Mouse (Mus musculus): ENCODE measurements around the gene Mapk1.

Mapk1 gene

GRCm38 (mm10) chr16:17015853-17016230 is 32.7 kb downstream of the Mapk1 start:
- DNase-seq (ENCODE audit: low spot score in 2 of 2) = no peak

DNA sequence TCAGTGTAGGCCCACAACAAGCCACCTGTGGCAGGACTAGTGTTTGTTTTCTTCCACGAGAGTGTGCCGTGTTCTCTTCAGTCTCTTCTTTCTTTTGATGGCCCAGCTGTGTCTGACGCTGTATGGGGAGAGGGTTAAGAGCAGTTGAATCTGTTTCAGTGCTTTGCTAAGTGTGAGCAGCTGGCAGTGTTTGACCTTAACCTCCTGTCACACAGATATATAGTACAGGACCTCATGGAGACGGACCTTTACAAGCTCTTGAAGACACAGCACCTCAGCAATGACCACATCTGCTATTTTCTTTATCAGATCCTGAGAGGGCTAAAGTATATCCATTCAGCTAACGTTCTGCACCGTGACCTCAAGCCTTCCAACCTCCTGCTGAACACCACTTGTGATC is 34.9 kb downstream of the Mapk1 start:
- DNase-seq (ENCODE audit: low spot score in 2 of 2) = no peak

DNA sequence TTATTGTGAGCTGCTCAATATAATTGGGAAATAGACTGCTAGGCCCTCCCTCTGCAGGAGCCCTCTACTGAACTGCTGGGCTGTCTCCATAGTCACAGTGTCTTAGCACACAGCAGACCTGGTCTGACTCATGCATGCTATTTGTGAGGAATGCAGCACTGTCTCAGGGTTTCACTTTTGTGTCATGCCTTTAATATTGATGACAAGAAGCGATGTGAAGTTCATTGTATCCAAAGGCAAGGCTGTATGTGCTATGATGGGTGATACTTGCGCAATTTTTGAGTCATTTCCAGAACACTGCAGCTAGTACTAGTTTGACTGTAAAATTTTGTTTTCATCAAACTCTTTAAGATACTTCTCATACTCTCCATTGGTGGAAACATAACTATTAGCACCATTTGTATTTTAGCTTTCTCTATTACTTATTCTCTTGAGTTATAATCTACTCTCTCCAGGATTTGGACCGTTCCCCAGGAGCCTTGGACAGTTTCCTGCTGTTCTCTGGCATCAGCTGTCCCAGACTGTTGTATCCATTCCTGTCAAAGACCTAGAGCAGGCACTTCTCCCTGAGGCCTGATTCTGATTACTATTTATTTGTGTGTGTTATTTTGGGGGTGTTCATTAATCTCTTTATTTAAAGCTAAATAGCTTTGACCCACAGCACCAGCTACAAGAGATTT is 41.4 kb downstream of the Mapk1 start:
- DNase-seq (ENCODE audit: low spot score in 2 of 2) = no peak

DNA sequence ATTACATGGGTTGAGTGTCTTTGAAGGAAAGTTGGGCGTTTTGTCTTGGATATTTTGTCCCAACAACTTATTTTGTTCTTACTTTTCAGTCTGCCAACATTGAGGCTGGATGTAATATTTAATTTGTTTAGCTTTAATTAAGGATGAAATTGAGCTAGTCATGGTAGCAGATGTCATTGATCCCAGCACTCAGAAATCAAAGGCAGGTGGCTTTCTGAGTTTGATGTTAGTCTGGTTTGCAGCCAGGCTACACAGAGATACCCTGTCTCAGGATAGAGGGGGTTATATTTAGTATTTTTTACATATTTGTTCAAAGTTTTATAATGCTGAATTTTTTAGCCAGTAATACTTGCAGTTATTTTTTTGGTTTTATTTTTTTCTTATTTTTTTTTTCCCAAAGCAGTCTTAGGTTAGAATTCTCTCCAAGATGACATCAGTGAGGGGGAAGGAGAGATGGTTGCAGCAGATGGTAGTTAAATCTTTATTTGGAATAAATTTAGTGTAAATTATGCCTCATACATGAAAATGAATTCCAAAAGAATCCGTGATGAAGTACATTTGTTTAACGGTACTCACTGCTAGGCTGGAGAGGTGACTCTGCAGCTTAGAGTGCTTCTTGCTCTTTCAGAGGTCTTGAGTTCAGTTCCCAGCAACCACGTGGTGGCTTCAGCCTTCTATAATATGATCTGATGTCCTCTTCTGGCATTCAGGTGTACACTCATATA is 47.0 kb downstream of the Mapk1 start:
- no peak for DNase-seq (ENCODE audit: low spot score in 2 of 2)

- no peak for DNase-seq (ENCODE audit: low spot score in 2 of 2)
Observed at GRCm38 (mm10) chr16:17033754-17034153, 50.6 kb downstream of the Mapk1 start.

DNA sequence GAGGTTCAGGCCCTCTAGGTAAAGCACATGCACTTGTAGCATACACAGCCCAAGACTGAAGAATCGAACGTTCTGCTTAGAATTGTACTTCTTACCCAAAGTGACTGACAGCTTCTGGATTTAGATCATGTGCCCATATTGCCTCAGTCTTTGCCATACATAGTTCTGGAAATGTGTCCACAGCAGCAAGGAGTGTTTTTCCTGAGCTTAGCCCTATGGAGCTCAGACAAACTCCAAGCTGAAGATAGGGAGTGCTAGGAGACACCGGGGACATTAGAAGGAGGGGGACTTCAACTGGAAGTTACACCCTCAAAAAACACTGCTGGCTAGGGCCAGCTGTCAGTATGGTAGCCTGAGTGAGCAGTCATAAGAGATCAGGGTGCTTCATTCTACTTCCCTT is 57.5 kb downstream of the Mapk1 start:
- DNase-seq (ENCODE audit: low spot score in 2 of 2) = no peak

DNA sequence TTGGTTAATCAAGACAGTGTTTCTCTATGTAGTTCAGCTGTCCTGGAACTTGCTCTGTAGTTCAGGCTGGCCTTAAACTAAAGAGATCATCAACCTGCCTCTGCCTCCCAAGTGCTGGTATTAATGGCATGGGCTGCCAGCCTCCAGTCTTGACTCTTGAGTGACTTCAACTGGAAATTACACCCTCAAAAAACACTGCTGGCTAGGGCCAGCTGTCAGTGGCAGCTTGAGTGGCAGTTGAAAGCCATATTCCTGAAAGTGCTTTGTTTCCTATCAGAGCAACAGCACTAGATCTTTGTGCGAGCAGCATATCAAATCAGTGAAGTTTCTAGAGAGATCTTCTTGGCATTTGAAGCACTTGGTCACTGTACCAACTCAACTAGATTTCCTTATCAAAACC is 58.2 kb downstream of the Mapk1 start:
- no peak for DNase-seq (ENCODE audit: low spot score in 2 of 2)

DNA sequence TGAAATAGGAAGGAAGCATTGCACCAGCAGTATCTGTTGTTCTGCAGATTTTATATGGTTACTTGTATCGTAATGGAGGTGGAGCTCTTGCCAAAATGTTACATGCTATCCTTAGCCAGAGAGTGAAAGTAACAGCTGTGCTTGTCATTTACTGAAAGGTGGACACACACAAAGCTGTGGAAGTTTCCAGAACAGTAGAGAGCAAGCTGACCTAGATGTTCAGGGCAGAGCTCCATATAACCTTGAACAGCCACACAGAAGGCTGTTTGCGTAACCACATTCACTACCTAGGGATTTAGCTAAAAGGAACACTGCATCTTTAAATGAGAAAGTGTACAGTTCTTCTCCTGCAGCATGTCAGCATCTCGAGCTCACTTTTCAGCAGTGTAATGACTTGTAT is 61.1 kb downstream of the Mapk1 start:
- DNase-seq (ENCODE audit: low spot score in 2 of 2) = no peak

GRCm38 (mm10) chr16:17045287-17045686 is 62.1 kb downstream of the Mapk1 start:
- no peak for DNase-seq (ENCODE audit: low spot score in 2 of 2)

DNA sequence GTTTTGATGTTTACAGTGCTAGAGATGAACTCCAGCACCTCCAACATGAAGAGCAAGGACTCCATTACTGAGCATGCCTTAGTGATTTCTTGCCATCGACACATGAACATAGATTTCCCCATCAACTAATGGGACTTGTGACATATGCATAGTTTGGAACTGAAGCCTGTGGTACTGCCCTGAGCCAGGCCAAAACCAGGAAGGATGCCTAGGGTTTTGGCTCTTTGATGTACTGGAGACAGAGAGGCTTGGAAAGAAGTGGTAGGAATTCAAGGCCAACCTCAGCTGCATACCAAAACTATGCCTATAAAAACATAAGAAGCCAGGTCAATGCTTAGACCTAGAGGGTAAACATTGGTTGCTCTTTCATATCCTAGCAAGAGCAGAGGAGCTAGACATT is 66.7 kb downstream of the Mapk1 start:
- no peak for DNase-seq (ENCODE audit: low spot score in 2 of 2)

DNA sequence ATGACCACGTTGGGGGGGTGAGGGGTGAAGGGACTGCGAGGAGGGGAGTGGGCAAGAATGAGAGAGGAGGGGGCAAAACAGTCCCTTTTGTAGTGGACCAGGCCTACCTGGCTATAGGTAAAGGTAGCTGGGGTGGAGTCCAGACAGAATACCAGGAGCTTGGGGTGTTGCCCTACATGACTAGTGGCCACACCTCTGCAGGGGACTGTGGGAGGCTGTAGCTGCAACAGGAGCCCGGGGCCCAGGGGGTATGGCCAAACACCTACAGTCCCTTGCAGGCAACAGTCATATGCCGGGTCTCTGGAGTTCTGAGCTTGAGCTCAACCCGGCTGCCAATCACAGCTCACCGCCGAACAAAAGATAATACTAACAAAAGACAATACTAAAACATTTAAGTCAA is 68.9 kb downstream of the Mapk1 start:
- no peak for DNase-seq (ENCODE audit: low spot score in 2 of 2)

DNA sequence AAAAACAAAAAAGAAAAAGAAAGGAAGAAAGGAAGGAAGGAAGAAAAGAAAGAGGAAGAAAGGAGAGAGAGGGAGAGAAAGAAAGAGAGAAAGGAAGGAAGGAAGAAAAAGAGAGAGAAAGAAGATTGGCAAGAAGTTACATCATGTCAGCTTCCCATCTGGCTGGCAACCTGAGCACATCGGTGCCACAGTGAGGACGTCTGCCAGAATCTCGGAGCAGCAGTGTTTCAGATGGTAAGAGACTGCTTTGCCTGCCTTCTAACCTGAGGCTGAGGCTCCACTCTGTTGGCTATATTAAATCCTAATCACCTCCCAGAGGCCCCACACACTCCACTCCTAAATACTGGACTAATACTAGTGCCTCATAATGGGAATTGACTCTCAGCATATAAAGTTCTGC is 70.7 kb downstream of the Mapk1 start:
- no peak for DNase-seq (ENCODE audit: low spot score in 2 of 2)

DNA sequence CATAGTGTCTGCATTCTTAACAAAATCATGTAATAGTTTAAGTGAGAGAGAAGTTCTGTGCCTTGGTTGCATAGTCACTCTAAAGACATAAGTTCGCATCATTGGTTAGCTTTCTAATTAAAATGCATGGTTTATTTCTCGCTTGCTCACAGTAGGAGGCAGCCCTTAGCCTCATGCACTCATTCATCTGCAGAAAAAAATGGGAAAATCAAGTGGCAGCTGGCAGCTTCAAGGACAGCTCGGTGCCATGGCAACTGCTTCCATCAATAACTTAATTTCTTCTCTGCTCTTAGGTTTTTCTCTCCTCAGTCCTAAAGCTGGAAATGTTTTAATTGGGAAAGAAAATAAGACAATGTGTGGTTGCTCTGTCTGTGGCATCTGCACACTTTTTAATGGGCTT is 72.4 kb downstream of the Mapk1 start:
- DNase-seq (ENCODE audit: low spot score in 2 of 2) = no peak

GRCm38 (mm10) chr16:17062338-17062737 is 79.2 kb downstream of the Mapk1 start:
- DNase-seq (ENCODE audit: low spot score in 2 of 2) = no peak

DNA sequence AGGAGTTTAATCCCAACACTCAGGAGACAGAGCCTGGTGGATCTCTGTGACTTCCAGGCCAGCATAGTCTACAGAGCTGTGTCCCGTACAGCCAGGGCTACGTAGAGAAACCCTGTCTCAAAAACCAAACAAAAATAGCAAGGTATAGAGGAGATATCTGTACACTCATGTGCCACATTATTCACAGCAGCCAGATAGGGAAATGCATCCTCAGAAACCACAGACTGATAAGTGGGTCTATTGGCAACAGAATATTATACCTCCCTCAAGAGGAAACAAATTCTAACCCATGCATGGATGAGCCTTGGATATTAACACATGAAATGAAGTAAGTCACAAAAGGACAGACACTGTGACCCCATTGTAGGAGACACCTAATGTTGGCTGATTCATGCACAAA is 84.4 kb downstream of the Mapk1 start:
- no peak for DNase-seq (ENCODE audit: low spot score in 2 of 2)

DNA sequence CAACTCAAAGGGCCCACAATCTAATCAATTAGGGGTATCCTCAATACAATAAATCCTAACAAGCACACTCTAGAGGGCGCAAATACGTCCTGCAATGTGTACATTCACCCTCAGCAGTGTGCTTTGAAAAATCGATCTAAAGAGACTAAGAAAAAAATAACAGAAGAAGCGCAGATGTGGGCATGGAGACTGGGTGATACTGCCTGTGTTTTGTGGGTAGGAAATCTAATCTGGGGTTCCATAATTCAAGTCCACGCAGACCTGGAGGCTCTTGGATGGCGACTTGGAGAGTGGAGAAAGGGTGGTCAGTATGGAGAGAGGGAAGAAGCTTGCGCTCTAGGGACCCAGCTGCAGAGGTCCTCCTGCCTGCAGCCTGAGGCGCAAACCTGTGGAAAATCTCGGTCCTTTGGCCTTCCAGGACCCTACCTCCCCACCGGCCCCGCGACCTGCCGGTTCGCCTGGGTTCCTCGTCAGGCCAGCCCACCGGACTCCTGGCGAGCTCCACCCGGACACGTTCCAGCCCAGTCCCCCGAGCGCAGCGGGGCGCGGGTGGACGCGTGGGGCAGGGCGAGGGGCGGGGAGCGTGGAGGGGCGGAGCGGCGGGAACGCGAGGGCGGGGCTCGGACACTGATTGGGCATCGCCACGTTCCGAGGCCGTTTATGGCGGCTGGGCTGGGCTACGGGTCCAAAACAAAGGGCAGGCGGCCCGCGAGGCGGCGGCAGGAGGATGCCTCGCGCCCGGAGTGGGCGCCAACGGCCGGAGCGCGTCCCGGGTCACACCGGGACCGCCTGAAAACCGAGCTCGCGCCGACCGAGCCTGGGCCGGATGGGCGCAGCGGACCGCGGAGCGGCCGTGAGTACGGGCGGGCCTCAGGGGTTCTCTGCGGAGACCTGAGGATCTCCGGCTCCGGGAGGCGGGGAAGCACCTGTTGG is 86.6 kb downstream of the Mapk1 start, which contains the start of gene Ypel1:
Gene Ypel1 (plus strand): TSS at position 186 of the 933 bp plus-strand sequence.
- DNase-seq (ENCODE audit: low spot score in 2 of 2) = peak; percentile 62 to 76

DNA sequence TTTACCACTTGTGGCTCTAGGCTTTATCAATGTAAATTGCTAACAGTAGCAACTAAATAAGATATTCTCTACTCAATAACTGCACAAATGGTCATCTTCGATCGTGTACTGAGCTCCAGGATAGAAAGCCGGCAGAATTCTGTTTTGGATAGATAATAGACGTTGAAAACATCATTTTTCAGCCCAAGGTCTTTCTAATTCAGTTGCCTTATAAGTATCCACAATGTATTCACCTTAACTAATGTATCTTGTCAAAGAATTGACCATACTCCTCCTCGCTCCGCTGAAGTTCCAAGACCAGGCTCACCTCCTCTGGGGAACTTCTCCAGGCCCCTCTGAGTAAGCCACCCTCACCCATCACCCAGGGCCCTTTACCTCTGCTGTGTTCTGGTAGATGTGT is 87.5 kb downstream of the Mapk1 start:
- no peak for DNase-seq (ENCODE audit: low spot score in 2 of 2)

DNA sequence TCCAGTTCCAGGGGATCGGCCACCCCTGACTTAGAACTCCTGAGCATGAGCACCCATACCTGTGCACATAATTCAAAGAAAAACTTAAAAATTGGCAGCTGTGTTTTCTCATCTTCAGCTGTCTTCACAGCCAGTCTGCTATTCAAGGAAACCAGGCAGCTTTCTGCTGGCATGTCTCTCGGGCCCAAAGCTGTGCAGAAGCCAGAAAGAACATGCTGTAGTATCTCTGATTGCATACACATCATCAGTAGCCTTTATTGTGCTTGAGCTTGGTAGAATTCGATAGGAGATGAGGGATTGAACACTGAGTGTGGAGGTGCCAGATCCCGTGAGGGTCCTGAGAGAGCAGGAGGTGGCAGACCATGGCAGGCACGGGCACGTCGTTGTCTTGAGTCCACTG is 89.8 kb downstream of the Mapk1 start:
- DNase-seq (ENCODE audit: low spot score in 2 of 2) = no peak

GRCm38 (mm10) chr16:17076301-17076700 is 93.1 kb downstream of the Mapk1 start:
- DNase-seq (ENCODE audit: low spot score in 2 of 2) = no peak

DNA sequence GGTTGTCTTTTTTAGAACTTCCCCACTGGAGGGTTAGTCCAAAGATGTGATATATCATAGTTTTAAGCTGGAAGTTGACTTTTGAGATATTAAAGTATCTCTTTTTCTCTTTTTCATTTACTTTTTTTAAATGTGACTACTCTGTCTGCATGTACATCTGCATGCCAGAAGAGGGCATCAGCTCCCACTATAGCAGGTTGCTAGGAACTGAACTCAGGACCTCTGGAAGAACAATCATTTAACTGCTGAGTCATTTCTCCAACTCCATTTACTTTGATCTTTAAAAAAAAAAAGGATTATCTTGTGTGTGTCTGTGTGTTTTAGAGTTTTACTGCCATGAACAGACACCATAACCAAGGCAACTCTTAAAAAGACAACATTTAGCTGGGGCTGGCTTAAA is 93.7 kb downstream of the Mapk1 start:
- DNase-seq (ENCODE audit: low spot score in 2 of 2) = no peak

DNA sequence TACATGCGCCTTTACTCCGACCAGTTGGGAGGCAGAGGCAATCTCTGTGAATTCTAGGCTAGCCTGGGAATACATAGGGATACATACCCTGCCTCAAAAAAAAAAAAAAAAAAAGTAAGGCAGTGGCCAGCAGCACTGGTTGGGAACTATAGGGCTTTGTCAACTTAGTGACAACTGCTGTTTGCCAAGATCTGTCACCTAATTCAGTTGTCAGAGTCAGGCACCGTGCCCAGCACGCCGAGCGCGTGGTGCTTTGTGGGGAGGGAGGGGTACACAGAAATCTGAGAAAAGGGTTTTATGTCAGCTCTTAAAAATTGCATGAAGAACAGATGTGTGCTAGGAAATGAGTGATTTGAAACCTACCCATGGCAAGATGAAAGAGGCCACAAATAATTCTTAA is 94.9 kb downstream of the Mapk1 start:
- DNase-seq (ENCODE audit: low spot score in 2 of 2) = no peak

GRCm38 (mm10) chr16:17082121-17082792 is 99.1 kb downstream of the Mapk1 start:
- no peak for DNase-seq (ENCODE audit: low spot score in 2 of 2)

All from frontal cortex, postnatal 25 days (tissue).